14 mouse cellular contexts compared by ENCODE assay signal in the genomic region with DNA sequence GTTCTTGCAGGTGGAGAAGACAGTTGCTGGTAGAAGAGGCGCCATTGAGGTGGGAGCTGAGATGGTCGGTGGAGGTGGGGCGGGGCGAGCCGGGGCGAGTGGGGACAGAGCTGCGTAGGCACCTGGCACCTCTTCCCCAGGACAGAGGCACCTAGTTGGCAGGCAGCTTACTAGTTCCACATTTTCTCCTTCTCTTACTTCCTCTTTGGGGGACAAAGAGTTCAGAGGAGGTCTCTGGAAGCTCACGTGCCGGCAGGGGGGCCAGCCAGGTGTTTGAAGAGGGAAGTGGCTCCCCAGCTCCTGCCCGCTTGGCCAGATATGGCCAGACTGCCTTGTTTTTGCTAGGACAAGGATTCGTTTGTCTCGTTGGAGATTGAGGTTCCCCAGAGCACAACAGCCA. TPM values are rescaled to one million over a fixed set of nuclear protein-coding genes. Genes with fewer than 3 reads are reported as not detected.
DNase-seq lines count a peak whose midpoint lies in the region; ATAC-seq lines count a peak whose summit lies in the region.
"Had no signal": no experiment of that assay in that cellular context is flagged by ENCODE, and none has a peak within 500 bp of the region (broad histone marks: within the 10 kb centered on the region; RNA-seq: fewer than 3 reads in every experiment).

No protein-coding gene starts in this region.

- 0 out of 2 replicates have a peak, but pooled peaks have one; percentile 32 for ATAC-seq in monocyte, adult 5-6 weeks (replicated peaks; ENCODE audit: insufficient number of reproducible peaks, low FRiP score, low TSS enrichment, poor library complexity, severe bottlenecking)
- ATAC-seq: forebrain, embryonic 14.5 days had no signal

- peak; percentile 29 for DNase-seq in thymus, postnatal 0 days (ENCODE audit: low spot score)
- DNase-seq in thymus, postnatal 25 days: no peak
- peak; percentile 6 for DNase-seq in T-cell, adult 2 months (ENCODE audit: low spot score)
- no peak for DNase-seq in embryo, embryonic 10.5 days (ENCODE audit: low spot score)
- DNase-seq in layer of hippocampus, adult 8-10 months (ENCODE audit: low spot score in 2 of 2): no peak
- no peak for DNase-seq in lung, postnatal 25 days (ENCODE audit: low spot score)
- DNase-seq: adrenal gland, postnatal 36 days; cerebellum, adult 8-10 months; gastrocnemius, postnatal 36 days; kidney, adult 18-20 months; kidney, postnatal 10 days; thymus, postnatal 36 days had no signal

RNA-seq across cellular contexts. Expression of a gene that starts 38.3 kb away (rescaled TPM):
- polyA plus RNA-seq in thymus, postnatal 0 days (2015; fragmentation: Nextera tagmentation; extraction: Ambion mirVana): 3.1 and 3.4 TPM in 2 replicates
- total RNA-seq in monocyte, adult 5-6 weeks (2017): 0.78 to 2.5 TPM in 2 of 3 replicates, not detected in the other
- total RNA-seq in layer of hippocampus, adult 8-10 months (2022): 1 to 10 TPM; 3.4 to 4.5 (median 4.1) TPM

Comparison
In these comparisons a context has a peak if more than half of its experiments do, and no peak if none do; other contexts are left out.
1. DNase-seq: peak in thymus, postnatal 0 days (single experiment) and T-cell, adult 2 months (single experiment); none in thymus, postnatal 25 days (single experiment), embryo, embryonic 10.5 days (single experiment), layer of hippocampus, adult 8-10 months (0 of 2) and lung, postnatal 25 days (single experiment).